Mouse (Mus musculus) 416B (cell line): ENCODE data around the gene Bahd1.
A peak's percentile ranks its signal among the peaks of the same experiment; 100 is the strongest.

Source experiments
- DNase-seq: peaks from one replicate; pipeline ENCODE4 v3.0.0; 2011; ENCODE audit warnings: low read depth

The Bahd1 gene

DNA sequence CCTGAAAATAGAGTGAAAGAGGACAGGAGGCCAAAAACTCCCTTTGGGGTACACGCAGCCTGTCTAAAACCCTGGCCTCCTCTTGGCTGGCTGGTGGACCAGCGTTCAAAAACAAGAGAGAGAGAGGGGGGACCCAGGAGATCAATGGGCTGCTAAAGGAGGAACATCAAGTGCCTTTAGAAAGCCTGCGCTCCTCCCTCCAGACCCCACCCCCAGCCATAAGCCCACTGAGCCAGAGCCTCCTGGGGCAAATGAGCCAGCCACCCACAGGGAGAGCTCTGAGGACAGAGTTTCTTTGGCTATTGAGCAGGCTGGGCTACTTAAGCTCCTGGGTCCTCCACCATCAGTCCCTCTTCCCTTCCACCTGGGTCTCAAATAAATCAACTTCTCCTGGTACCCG lies 1.4 kb upstream of the Bahd1 start:
- no peak for DNase-seq

GRCm38 (mm10) chr2:118899306-118899705 lies 871 bp upstream of the Bahd1 start:
- no peak for DNase-seq

- DNase-seq, result peak; percentile 33
Measured at GRCm38 (mm10) chr2:118900826-118901140, 606 bp downstream of the Bahd1 start.

DNA sequence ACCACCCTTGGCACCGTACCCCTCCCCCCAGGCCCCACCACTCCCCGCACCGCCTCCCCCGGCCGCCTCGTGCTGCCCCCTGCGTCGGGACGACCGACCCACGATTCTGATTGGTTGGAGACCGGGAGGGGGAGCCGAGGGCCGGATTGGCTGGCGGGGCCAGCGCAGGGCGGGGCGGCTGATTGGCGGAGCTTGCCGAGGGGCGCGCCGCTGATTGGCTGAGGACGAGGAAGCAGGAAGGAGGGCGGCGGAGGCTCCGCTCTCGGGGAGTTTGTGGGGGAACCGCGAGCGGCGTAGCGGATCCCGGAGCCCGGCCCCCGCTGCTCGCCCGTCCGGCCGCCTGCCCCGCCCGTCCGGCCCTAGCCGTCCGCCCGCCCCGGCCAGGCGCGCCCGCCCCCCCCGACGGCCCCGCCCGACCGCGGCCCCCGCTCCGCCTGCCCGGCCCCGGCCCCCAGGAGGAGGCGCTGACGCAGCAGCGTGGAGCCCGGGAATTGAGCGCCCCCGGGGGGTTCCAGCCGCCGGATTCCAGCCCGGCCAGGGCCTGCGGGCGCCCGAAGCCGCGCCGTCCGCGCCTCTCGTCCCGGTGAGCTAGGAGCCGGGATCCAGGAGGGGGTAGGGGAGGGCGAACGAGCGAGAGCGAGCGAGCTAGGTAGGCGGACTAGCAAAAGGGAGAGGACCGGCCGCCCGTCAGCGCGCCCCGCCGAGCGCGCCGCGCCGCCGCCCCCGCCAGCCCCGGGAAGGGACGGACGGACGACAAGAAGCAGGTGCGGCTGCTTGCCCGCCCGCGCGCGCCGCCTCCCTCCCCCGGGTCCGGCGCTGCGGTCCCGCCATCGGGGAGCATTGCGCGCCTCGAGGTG lies 1.2 kb downstream of the Bahd1 start:
- peak; percentile 94 for DNase-seq

- peak; percentile 47 for DNase-seq
Measured at GRCm38 (mm10) chr2:118902051-118903025, 2.2 kb downstream of the Bahd1 start.

DNA sequence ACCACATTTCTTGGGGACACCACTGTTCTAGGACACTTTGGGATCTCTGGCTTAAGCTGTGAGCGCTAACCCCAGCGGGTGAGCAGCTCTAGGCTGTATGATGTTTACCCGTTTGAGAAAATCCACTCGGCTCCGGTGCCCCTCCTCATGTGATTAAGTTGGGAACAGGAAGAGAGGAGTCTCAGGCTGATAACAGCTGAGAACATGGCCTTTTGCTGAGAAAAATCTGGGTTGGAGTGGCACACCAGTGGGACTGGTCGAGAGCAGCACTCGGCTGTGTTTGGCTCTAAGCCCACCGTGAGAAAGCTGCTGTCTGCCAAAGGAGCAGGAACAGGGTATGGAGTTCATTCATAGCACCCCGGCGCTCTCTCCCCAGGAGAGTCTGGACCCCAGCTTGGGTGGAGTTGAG lies 3.2 kb downstream of the Bahd1 start:
- no peak for DNase-seq

DNA sequence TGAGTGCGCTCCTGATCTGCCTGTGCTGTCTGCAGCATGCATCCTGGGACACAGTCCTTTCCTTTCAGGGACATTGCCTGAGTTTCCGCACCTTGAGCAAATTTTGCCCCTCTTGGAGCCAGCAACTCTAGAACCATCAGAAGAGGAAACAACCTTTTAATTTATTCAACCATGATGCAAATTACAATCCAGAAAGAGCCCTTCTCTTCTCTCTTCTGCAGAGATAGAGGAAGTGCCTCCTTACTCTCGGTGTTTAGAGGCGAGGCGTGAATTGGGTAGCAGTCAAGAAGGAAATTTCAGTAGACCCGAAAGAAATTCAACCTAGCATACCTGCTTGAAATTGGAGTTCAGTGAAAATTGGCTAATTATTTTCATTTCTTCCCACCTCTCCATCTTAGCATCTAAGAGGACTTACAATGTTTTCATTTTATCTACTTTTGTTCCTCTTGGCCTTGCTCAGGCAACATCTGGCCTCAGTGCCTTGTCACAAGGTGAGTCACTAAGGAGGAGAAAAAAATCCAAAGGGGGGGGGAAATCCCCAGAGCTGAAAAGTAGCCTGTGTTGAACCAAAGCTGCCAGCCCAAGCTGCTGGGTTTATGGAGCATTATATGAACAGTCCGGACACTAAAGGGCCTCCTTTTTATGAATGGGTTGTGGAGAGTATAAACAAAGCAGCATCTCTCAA lies 5.4 kb downstream of the Bahd1 start:
- DNase-seq, result peak; percentile 46

- no peak for DNase-seq
Measured at GRCm38 (mm10) chr2:118906118-118906492, 5.9 kb downstream of the Bahd1 start.

DNA sequence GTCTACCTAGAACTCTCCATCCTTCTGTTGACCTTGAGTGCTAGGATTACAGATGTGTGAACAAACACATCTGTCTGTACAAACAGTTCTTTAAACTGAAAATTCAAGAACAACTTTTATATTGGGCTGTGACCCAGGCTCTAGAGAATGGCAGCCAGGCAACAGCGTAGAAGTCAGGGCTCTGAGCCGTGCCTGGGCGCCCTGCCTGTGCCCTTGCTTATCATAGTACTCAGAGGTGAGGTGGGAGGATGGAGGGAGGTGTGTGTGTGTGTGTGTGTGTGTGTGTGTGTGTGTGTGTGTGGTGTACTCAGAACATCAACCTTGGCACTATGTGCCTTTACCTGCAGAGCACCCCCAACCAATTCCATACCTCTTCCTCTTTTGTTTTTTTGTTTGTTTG lies 7.6 kb downstream of the Bahd1 start:
- no peak for DNase-seq

GRCm38 (mm10) chr2:118909151-118909550 lies 9.0 kb downstream of the Bahd1 start:
- DNase-seq, result no peak

DNA sequence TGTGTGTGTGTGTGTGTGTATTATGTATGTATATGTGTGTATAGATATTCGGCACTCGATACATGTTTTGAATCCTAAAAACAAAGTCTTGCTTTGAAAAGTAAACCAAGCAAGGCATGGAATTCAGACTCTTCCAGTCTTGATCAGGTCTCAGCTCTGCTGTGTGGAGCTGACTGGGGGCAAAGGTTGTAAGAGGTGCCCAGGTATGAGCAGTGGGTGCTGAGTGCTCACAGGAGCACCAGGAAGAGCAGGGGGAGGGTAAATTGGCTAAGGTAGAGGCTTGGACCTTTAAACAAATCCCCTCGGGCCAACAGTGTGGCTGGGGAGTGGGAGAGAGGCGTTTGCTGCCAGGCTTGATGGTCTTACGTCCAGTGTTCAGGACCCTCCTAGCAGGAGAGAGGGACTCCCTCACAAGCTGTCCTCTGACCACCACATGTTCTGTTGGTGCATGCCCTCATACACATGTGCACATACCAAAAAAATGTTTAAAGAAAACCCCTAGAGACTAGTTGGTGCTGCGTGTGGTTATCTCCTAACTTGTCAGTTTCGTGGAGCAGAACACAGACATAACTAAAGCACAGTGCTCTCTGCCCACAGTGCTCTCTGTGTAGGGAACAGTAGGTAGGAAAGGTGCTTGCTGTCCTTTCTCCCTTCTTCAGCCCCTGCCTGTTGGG lies 10.6 kb downstream of the Bahd1 start:
- DNase-seq, result no peak

GRCm38 (mm10) chr2:118912706-118913105 lies 12.5 kb downstream of the Bahd1 start:
- DNase-seq, result no peak

GRCm38 (mm10) chr2:118913551-118914276 lies 13.5 kb downstream of the Bahd1 start:
- DNase-seq, result no peak

GRCm38 (mm10) chr2:118914685-118915084 lies 14.5 kb downstream of the Bahd1 start:
- no peak for DNase-seq

- DNase-seq, result no peak
Measured at GRCm38 (mm10) chr2:118916436-118916835, 16.3 kb downstream of the Bahd1 start.

DNA sequence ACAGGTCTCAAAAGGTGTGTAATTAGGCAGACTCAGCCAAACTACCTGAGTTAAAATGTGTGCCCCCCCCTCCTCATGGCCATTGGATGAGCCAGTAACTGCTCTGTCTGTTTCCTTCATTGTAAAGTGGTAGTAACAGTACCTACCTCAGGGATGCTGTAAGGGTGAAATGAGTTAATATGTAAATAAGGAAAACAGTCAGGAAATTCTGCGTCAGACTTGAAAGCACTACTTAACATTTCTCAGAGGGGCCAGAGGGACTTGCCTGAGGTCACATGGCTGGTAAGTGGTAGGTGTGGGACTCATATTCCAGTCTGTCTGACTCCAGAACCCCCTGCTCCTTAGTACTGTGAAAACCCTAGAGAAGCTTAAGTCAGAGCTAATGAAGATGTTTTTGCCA lies 18.4 kb downstream of the Bahd1 start:
- DNase-seq, result no peak

GRCm38 (mm10) chr2:118920428-118920827 lies 20.3 kb downstream of the Bahd1 start:
- no peak for DNase-seq

GRCm38 (mm10) chr2:118925952-118926351 lies 25.8 kb downstream of the Bahd1 start:
- no peak for DNase-seq

DNA sequence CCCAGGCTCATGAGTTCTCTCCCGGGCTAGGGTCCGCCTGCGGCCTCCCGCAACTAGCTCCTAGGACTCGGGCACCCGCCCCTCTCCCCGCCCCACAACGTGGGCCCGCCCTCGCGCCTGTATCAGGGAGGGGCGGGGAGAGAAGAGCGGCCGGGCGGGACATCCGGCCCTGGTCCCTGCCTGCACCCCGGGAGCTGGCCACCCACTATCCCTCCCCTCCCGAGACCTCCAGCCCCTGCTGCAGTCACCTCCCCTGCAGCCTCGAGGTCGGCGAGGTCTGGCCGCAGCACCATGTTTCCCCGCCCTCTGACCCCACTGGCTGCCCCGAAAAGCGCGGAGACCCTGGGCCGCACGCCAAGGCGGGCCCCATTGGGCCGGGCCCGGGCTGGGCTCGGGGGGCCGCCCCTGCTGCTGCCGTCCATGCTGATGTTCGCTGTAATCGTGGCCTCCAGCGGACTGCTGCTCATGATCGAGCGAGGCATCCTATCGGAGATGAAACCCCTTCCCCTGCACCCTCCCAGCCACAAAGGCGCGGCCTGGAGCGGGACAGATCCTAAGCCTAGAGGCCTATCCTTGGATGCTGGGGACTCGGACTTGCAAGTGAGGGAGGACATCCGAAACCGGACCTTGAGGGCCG lies 26.3 kb downstream of the Bahd1 start, which contains the start of gene Chst14:
Chst14 (plus strand) TSS at position 136 of the 637 bp plus-strand sequence.
- DNase-seq, result no peak

DNA sequence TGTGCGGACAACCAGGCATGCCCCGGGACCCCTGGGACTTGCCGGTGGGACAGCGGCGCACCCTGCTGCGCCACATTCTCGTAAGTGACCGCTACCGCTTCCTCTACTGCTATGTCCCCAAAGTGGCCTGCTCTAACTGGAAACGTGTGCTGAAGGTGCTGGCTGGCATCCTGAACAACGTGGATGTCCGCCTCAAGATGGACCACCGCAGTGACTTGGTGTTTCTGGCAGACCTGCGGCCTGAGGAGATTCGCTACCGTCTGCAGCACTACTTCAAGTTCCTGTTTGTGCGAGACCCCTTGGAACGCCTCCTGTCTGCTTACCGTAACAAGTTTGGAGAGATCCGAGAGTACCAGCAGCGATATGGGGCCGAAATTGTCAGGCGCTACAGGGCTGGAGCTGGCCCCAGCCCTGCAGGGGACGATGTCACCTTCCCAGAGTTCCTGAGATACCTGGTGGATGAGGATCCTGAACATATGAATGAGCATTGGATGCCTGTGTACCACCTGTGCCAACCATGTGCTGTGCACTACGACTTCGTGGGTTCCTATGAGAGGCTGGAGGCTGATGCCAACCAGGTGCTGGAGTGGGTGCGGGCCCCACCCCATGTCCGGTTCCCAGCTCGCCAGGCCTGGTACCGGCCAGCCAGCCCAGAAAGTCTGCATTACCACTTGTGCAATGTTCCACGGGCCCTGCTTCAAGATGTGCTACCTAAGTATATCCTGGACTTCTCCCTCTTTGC lies 27.0 kb downstream of the Bahd1 start:
- no peak for DNase-seq
